Mouse (Mus musculus) kidney, postnatal 0 days (tissue): ENCODE data around the gene Rrp36. TPM values are rescaled to one million over a fixed set of nuclear protein-coding genes. Genes with fewer than 3 reads are reported as not detected.
A peak's percentile ranks its signal among the peaks of the same experiment; 100 is the strongest.

Experiments
- ATAC-seq: fragments of 200-750 bp; cut with Nextera tagmentation; replicated peaks from 2 replicates; pipeline ENCODE4 v1.8.0; 2017; ENCODE audit warnings: low read depth, moderate number of reproducible peaks, moderate TSS enrichment, moderate library complexity; ENCODE audit not compliant: low FRiP score
- DNase-seq: peaks from one replicate; pipeline ENCODE4 v3.0.0-alpha.2; 2016; ENCODE audit warnings: low spot score
- H3K27ac ChIP-seq: fragments of 300-500 bp; sonication (generic); 2 replicates; pipeline ENCODE4 v1.5.1; 2014; ENCODE audit warnings: mild to moderate bottlenecking
- H3K27me3 ChIP-seq: fragments of 300-500 bp; sonication (generic); 2 replicates; pipeline ENCODE4 v1.6.1; 2014; ENCODE audit warnings: low read length, mixed read lengths; ENCODE audit not compliant: insufficient read depth
- H3K36me3 ChIP-seq: fragments of 300-500 bp; sonication (generic); 2 replicates; pipeline ENCODE4 v1.6.1; 2014; ENCODE audit warnings: low read length, mixed read lengths; ENCODE audit not compliant: insufficient read depth
- H3K4me1 ChIP-seq: fragments of 300-500 bp; sonication (generic); replicated peaks from 2 replicates; pipeline ENCODE4 v1.6.1; 2014; ENCODE audit warnings: antibody characterized with exemption, low read length, mixed read lengths; ENCODE audit not compliant: insufficient read depth
- H3K4me2 ChIP-seq: fragments of 300-500 bp; sonication (generic); 2 replicates; pipeline ENCODE4 v1.6.1; 2014; ENCODE audit warnings: mild to moderate bottlenecking, low read length, moderate library complexity, mixed read lengths
- H3K4me3 ChIP-seq: fragments of 300-500 bp; sonication (generic); replicated peaks from 2 replicates; pipeline ENCODE4 v1.5.1; 2014; ENCODE audit warnings: low read depth, low read length
- H3K9ac ChIP-seq: fragments of 300-500 bp; sonication (generic); 2 replicates; pipeline ENCODE4 v1.6.1; 2014; ENCODE audit warnings: low read depth, low read length
- H3K9me3 ChIP-seq: fragments of 300-500 bp; sonication (generic); replicated peaks from 2 replicates; pipeline ENCODE4 v1.6.1; 2016; ENCODE audit warnings: low read length, inconsistent platforms, mixed read lengths
- CTCF ChIP-seq: IDR thresholded peaks from 2 replicates; pipeline ENCODE4 v1.5.1; 2016; ENCODE audit warnings: antibody characterized with exemption, low read depth, mild to moderate bottlenecking, moderate library complexity
- WGBS: fragments of 180-500 bp; shearing (Covaris S2); extraction: QIAGEN DNeasy Blood & Tissue Kit; methylation state at CpG from one replicate; pipeline ENCODE4 v1.1.7; 2014; 5-methylcytosine and 5-hydroxymethylcytosine counted together
- polyA plus RNA-seq: library from polyadenylated mRNA; unstranded; fragments of >200 nt; fragmentation: Nextera tagmentation; extraction: Ambion mirVana; gene quantifications from 2 replicates; pipeline ENCODE4 v1.2.1, GENCODE M21; 2015

Gene Rrp36
- polyA plus RNA-seq, 1 experiment from 2014 or later: 44.4 TPM

DNA sequence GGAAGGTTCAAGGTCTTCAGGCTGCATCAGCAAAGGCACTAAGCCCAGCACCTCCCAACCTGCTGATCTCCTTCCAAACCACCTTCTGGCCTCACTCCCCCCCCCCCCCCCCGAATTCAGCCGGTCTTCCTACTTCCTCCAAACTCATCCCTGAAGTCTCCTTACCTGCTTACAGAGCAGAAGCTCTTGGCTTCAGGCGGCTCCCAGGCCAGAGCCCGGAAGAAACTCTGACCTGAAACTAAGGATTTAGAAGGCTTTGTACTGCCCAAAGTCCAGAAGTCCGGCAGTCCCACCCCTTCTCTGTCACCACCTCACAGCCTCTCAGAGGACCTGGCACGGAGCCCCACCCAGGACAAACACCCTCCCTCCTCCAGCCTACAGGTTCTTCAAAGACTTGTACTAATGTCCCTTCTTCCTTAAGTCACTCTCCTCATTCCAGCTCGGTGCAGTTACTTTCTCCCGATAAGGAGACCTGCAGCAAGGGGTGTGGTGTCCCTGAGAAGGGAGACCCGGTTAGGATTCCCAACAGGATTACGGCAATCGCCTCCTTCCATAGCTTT, 29.2 kb downstream of the Rrp36 start:
- no peak for TF ChIP-seq CTCF
- peak overlapping the region; percentile 94 for H3K4me2 ChIP-seq
- peak; percentile 59 for DNase-seq
- WGBS: 4% methylated on average over 10 of the region's 11 CpGs
- H3K9me3 ChIP-seq: no peaks in the 10 kb centered on the region
- H3K4me1 ChIP-seq: peaks cover 11% of the 10 kb centered on the region; the same call in 1 of the 2 replicates
- peak overlapping the region; percentile 75 for H3K9ac ChIP-seq
- peaks cover 23% of the 10 kb centered on the region for H3K36me3 ChIP-seq
- H3K27me3 ChIP-seq: no peaks in the 10 kb centered on the region
- H3K4me3 ChIP-seq: peak overlapping the region; percentile 76
- ATAC-seq: peak; percentile 73
- H3K27ac ChIP-seq: peak overlapping the region; percentile 86

DNA sequence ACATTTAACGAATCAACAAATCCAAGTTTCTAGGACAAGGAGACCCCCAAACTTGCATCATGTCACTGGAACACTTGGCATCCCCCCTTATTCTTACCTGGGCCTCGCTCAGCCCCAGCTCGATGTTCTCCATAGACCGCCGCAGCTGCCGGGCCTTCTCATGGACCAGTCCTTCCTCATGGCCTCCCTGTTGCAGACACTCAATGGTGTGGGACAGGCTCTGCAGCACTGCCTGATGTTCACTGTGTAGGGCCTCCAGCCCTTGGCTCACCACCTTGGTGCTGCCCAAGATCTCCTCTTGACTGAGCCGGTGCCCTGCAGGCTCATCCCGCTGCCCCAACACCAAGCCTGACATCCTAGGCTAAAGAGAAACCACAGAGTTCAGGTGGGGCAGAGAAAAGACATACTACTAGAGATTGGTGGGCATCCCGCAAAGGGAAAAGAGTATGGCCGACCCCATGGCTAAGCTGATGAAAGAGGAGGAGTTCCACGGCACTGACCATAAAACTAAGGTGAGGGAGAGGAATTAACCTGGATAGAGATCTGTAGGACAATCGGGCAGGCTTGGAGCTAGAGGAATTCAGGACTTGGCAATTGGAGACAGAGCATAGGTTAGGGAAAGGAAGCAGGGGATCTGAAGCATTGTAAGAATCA, 29.9 kb downstream of the Rrp36 start:
- Histone ChIP-seq H3K4me1 (peaks cover 8% of the 10 kb centered on the region; the same call in 1 of the 2 replicates), H3K4me3 (peak overlapping the region; percentile 76), H3K36me3 (peaks cover 31% of the 10 kb centered on the region), H3K9ac (peak overlapping the region; percentile 75; the same call in 1 of the 2 replicates), H3K27me3 (no peaks in the 10 kb centered on the region), H3K27ac (peak overlapping the region; percentile 86), H3K4me2 (peak overlapping the region; percentile 94), H3K9me3 (no peaks in the 10 kb centered on the region)
- no peak for ATAC-seq
- 79% methylated on average over 12 of the region's 12 CpGs for WGBS
- no peak for TF ChIP-seq CTCF
- no peak for DNase-seq

DNA sequence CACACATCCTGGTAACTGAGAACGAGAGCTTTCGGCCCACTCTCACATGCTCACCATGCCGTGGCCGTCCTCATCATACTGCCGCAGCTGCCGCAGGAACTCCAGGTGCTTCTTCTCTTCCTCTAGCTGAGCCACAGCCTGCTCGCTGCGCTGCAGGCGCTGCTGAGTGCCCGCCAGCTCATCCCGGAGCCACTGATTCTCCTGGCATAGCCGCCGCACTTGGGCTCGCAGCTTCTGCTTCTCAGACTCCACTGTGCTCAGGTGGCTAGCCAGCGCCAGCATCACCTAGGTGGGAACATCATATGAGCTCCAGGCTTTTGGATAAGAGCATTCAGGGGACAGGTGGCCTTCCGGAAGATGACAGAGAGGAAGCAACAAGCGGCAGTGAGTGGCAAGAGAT, 32.1 kb downstream of the Rrp36 start:
- peaks cover 8% of the 10 kb centered on the region; the same call in 1 of the 2 replicates for H3K4me1 ChIP-seq
- no peak overlapping the region for H3K4me3 ChIP-seq
- ATAC-seq: no peak
- WGBS: 92% methylated on average over 17 of the region's 17 CpGs
- no peak overlapping the region for H3K9ac ChIP-seq
- H3K27me3 ChIP-seq: no peaks in the 10 kb centered on the region
- no peaks in the 10 kb centered on the region for H3K9me3 ChIP-seq
- H3K27ac ChIP-seq: no peak overlapping the region
- peaks cover 22% of the 10 kb centered on the region; the same call in 1 of the 2 replicates for H3K36me3 ChIP-seq
- no peak for TF ChIP-seq CTCF
- no peak overlapping the region for H3K4me2 ChIP-seq
- DNase-seq: no peak

DNA sequence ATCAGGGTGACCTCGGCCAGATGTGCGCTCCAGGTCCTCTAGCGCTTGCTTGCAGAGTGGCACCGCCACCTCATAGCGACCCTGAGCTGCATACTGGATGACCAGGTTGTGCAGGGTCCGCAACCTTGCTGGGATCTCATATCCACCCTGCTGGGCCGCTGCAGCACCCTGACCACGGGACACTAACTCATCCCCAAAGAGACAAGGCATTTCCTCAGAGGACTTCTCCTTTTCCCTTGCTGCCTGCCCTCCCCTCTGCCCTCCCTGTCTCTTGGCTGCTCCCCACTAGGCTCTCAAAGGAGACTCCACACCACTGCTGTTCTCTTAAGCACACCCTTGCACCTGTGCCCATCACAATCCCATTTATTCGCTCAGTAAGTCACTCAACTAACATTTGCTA, 34.2 kb downstream of the Rrp36 start:
- Histone ChIP-seq H3K27ac (no peak overlapping the region), H3K4me1 (peaks cover 8% of the 10 kb centered on the region; the same call in 1 of the 2 replicates), H3K4me3 (no peak overlapping the region), H3K4me2 (no peak overlapping the region), H3K27me3 (no peaks in the 10 kb centered on the region), H3K9me3 (no peaks in the 10 kb centered on the region), H3K36me3 (peaks cover 30% of the 10 kb centered on the region), H3K9ac (no peak overlapping the region)
- WGBS: 56% methylated on average over 9 of the region's 9 CpGs
- no peak for DNase-seq
- no peak for ATAC-seq
- TF ChIP-seq CTCF: no peak

DNA sequence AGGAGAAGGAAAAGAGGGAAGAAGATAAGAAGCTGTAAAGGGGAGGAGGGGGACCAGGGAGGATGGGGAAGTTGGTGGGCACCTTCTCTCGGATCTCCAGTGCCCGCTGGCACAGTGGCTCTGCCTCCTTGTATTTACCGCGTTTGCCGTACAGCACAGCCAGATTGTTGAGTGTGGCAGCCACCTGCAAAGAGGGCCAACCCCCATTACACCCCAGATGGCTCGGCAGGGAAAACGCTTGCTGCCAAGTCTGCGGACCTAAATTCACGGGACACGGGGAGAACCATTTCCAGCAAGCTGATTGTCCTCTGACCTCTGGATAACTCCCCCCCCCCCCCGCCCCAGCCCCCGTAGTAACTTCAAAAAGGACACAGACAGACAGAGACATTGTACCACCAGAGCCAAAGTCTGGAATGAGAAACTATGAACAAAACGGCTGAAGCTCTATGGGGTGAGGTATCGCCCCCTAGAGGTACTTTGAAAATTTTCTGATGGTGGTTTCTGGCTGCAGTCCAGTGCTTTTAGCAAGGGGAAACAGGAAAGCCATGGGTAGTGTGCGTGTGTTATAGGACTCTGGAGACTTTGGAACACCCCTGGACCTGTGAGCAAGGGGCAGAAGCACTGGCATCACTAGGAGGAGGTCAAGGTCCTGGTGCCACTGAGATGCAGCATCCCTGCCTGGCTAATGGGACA, 37.2 kb downstream of the Rrp36 start:
- 16% methylated on average over 15 of the region's 15 CpGs for WGBS
- Histone ChIP-seq H3K4me3 (no peak overlapping the region), H3K36me3 (peaks cover 33% of the 10 kb centered on the region), H3K9me3 (no peaks in the 10 kb centered on the region), H3K27ac (no peak overlapping the region), H3K9ac (no peak overlapping the region), H3K27me3 (no peaks in the 10 kb centered on the region), H3K4me2 (peak overlapping the region; percentile 29), H3K4me1 (no peaks in the 10 kb centered on the region)
- DNase-seq (peak; percentile 95), ATAC-seq (peak; percentile 22; the same call in 1 of the 2 replicates)
- peak; percentile 88 for TF ChIP-seq CTCF

DNA sequence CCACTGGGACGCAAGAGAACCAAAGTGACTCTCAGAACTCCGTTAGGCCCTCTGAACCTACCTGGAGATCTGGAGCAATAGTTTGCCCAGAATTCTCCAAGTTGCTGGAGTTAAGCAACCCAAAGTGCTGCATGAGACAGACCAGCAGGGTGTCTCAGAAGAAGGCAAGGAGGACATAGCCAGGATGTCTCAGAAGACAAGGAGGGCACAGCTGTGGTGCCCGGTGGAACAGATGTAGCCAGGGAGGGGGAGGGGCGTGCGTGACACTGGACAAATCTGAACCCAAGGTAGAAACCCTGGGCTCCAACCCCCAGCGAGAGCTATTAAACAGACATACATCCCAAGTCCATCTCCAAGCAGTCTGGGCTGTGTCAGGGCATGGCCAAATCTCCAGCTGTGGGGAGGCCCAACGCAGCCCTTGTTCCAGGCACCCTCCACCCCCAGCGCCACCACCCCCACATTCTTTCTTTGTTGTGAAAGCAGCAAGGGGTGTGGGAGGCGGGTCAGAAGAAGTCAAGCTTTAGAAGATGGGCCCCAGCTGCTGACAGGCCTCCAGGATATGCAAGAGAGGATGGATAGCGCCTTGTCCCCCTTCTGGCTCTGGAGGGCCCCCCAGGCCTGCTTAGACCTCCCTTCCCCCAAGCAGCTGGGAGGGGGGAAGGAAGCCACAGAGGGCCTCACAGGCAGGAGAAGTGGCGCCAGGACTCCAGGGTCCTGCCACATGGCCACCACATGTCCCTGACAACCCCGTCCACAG, 44.3 kb downstream of the Rrp36 start:
- DNase-seq: peak; percentile 98
- ATAC-seq: peak; percentile 85
- Histone ChIP-seq H3K27me3 (no peaks in the 10 kb centered on the region), H3K4me2 (peak overlapping the region; percentile 80), H3K4me1 (peaks cover 25% of the 10 kb centered on the region), H3K4me3 (peak overlapping the region; percentile 91), H3K36me3 (0 out of 2 replicates have a peak, but pooled peaks cover 9% of the 10 kb centered on the region), H3K9me3 (no peaks in the 10 kb centered on the region), H3K27ac (peak overlapping the region; percentile 97), H3K9ac (peak overlapping the region; percentile 95; the same call in 1 of the 2 replicates)
- WGBS: 12% methylated on average over 12 of the region's 12 CpGs
- peak; percentile 19; the same call in 1 of the 2 replicates for TF ChIP-seq CTCF
